Mouse (Mus musculus): ENCODE results near the gene Col26a1.

Gene Col26a1

GRCm38 (mm10) chr5:136693418-136693817, 189.6 kb downstream of the Col26a1 start:
- DNase-seq (ENCODE audit: low read depth, low spot score) = no peak

GRCm38 (mm10) chr5:136692784-136693183, 190.2 kb downstream of the Col26a1 start, which contains the start of gene Myl10:
TSS of gene Myl10 (plus strand) at chr5:136693146.
- DNase-seq (ENCODE audit: low read depth, low spot score) = no peak

Measured in A20 (cell line).